Mouse (Mus musculus) thymus, postnatal 4 days (tissue): ENCODE results near the gene Gmeb1.

Source experiments
- DNase-seq: peaks from one replicate; pipeline ENCODE4 v3.0.0; 2021

Gene Gmeb1

GRCm38 (mm10) chr4:132216602-132217001, 44.8 kb downstream of the Gmeb1 start:
- no peak for DNase-seq

DNA sequence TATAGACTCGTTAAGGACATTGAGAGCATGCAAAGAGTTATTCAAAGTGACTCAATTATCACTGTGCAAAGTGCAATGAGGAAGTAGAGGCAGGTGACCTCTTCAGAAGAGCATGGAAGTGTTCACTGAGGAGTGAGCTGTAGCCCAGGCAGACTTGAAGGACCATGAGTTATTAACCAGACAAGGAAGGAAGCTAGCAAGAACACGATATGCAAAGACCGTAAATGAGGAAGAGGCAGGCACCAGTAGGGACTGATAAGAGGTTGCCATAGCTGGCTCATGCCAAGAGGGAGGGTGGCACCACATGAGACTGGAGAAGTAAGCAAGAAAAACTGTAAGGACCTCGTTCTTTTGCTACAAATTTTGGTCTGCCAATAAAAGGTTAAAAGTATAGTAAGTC, 46.6 kb downstream of the Gmeb1 start:
- no peak for DNase-seq

- DNase-seq, result peak; percentile 99
Observed at GRCm38 (mm10) chr4:132211953-132212734, 49.3 kb downstream of the Gmeb1 start, which contains the start of gene Ythdf2. TSS of gene Ythdf2 (minus strand) at chr4:132212303.

DNA sequence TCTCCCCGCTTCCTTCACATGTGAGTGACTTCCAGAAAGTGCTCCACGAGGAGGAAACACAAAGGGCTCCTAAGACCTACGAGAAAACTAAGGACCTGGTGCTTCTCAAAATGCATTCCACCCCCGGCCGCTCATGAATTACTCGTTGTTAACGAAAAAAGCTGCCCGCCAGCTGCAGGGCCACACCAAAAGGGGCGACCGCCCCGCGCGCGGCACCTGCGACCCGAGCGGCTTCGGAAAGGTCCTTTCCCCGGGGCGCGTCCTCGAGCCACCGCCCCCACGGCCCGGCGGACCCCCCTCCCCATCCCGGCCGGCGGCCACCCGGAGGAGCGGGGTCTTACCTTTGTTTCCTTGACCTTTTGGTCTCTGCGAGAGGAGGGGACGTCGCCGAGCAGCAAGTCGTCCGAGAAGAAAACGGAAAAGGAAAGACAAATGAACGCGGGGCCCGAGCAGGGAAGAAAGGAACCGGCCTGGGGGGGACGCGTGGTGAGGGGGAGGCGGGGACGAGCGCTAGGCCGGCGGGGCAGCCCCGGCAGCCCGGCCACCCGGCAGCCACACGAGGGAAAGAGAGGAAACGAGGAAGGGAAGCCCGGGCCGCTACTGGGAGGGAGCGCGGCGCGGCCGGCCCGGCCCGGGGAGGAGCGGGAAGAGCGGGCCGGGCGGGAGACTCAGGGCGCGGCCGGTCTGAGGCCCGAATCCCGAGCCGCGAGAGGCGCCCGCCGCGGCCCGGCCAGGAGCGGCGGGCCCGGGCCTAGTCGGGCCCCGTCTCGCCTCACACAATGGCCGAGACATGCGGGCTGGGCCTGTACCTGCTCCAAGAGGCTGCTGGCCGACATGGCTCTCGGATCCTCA, 50.1 kb downstream of the Gmeb1 start:
- DNase-seq, result peak; percentile 64

DNA sequence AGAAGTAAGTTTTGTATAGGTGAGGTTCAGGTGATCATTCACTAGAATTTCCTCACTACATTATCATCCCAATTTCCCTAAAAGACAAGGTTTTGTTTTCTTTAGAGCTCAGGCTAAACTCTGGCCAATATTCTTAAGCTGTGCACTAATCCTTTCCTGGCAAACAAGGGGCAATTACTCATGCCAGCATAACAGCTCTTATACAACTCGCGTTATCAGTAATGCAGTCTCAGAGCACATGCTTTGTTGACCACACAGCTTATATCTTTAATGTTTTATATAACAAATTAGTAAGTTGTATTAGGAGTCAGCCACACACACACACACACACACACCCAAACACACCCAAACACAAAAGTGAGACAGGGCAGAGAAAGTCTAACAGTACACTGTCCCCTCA, 51.1 kb downstream of the Gmeb1 start:
- DNase-seq, result no peak

- DNase-seq, result no peak
Observed at GRCm38 (mm10) chr4:132209299-132209698, 52.1 kb downstream of the Gmeb1 start.

DNA sequence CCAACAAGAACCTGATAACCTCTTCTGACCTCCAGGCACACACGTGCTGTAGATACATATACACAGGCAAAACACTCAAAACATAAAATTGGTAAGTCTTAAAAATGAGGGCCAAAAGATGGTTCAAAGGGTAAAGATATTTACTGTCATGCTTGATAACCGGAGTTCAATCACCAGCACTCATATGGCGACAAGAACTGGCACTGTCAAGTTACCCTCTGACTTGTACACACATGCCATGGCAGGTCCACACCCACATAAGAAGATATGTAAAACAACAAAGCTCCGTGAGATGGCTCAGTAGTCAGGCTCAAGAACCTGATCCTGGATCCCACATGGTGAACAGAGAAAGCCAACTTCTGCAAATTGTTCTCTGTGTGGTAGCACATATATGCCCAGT, 54.1 kb downstream of the Gmeb1 start:
- DNase-seq, result no peak

DNA sequence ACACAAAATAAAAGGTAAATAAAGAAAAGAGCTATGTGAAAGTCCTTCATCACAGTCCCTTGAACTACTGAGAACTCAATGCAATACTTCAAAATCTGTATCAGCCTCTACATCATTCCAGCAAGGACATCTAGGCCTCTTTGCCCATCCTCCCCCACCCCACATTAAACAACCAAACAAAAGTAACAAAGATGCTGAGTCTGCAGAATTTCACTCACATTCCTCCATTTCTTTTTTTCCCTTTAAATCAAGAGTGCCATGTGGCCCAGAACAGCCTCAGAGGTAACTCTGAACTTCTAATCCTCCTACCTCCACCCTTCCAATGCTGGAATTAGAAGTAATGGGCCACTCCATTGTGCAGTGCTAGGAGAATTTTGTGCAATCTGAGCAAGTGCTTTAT, 62.6 kb downstream of the Gmeb1 start:
- no peak for DNase-seq

GRCm38 (mm10) chr4:132198285-132198712, 63.1 kb downstream of the Gmeb1 start:
- peak; percentile 60 for DNase-seq

GRCm38 (mm10) chr4:132194975-132195374, 66.4 kb downstream of the Gmeb1 start:
- DNase-seq, result no peak

DNA sequence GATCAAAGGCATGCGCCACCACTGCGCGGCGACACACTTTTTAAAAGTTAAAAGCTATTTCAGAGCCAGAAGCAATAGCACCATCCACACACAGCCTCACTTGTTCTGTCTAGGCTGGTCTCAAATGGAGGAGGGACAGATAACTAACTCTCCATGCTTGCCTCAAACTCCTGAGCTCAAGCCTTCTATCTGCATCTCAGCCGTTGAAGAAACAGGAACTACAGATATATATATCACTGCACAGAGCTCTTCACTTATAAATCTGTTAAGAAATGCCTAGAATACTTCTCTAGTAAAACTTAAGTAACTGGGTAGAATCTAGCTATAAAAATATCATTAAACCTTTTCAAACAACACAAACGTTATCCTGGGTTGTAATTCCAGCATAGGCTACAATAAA, 67.0 kb downstream of the Gmeb1 start:
- DNase-seq, result no peak

- DNase-seq, result no peak
Observed at GRCm38 (mm10) chr4:132187826-132188401, 73.5 kb downstream of the Gmeb1 start.

- no peak for DNase-seq
Observed at GRCm38 (mm10) chr4:132183162-132183561, 78.2 kb downstream of the Gmeb1 start.

DNA sequence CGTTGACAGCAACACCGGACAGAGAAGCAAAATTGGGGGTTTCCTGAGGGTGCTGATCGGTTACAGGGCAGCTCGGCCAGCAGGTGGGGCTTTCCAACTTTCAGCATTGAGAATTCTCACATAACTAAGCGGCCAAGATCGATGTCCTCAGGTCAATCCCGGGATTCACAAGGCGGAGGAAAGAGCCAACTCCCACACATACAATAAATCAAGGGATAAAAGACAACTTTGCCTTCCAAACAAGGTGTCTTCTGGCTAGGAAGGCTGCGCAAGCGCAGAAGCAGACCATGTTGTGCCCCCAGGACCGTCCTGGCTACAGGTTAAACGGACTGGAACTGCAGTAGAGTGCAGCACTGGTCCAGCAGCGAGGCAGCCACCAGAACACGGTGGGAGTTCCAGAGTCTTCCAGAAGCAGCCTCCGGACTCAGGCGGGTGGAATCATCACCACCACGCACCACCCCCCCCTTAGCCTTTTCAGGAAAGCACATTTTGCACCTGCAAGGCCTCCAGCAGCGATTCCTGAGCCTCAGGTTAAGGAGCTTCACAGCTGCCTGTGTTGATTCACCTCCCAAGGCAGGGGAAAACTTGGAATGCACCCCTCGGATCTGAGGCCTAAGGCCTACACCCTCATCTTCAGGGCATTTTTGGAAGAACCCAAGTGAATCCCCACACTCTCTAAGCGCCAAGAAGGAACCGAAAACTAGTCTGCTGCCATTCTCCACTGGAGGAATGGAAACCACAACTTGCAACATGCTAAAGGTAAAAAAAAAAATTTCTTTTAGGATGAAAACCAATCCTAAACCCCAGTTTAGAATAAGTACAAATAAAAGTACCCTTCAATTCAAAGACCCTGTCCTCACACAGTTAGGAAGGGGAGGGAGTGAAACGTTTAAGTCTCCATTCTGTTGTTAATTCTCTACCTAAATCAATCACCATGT, 79.4 kb downstream of the Gmeb1 start:
- peak; percentile 35 for DNase-seq

DNA sequence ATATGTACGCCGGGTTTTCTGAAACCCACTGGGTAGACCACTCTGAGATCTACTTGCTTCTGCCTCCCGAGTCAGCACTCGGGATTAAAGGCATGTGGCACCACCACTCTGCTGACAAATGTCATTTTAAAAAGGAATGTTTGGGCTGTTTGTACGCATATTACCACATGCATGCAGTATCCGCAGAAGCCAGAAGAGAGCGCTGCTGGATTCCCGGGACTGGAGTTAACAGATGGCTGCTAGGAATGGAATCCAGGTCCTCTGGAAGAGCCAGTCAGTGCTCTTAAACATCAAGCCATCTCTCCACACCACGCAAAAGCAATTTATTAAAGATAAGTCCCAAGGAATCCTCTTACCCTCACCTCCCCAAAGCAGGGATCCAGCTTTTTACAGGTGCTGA, 80.7 kb downstream of the Gmeb1 start:
- DNase-seq, result peak; percentile 64

DNA sequence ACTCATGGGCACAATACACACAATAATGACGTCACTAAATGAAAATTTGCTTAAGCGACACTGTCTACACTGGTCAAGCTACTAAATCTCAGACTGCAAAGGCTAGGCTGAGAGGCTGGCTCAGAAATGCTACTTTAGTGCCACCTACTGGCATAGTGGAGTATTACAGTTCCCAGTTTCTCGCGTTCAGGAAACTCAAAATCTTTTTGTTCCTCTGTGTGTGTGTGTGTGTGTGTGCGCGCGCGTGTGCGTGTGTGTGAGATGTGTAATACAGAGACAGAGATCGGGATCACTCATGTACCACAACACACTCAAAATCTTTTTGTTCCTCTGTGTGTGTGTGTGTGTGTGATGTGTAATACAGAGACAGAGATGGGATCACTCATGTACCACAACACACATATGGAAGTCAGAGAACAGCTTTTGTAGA, 82.8 kb downstream of the Gmeb1 start:
- peak; percentile 63 for DNase-seq

DNA sequence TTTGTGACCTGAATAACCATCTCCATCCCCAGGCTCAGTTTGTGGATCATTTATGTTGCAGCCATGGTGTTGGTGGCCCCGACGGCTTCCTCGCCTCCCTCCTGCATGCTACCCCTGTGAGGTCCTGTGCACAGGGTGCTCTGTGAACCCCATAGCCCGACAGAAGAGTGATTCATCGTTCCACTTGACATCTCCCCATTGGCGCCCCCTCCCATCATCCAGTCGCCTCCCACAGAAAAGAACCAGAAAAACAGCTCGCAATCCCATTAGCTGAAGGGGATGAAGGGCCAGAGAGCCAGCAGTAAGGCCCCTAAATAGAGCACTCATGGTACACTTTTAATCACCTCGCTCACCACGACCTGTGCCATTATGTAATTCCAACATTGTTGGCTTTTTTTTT, 84.9 kb downstream of the Gmeb1 start:
- no peak for DNase-seq
